In the genomic region with DNA sequence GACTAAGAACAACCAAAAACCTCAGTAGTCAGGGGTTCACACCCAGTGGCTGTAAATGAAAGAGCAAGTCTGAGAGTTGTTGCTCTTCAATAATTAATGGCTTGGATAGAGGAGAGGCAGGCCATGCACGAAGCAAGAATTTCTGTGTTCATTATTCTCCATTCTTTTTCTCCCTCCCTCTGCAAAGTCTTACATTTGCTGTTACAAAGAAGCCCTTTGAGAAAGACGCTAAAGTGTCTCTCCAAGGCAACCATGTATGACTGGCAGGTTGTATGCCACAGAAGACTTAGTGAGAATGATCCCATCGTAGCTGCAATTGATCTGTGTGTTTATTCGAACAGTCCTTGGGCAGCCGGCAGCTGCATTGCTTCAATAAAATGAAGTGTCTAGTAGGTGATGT, we compare ENCODE assay signal across 27 mouse cellular contexts. TPM values are rescaled to one million over a fixed set of nuclear protein-coding genes. Genes with fewer than 3 reads are reported as not detected.
DNase-seq lines count a peak whose midpoint lies in the region; ATAC-seq and TF ChIP-seq lines count a peak whose summit lies in the region.
"Had no signal": no experiment of that assay in that cellular context is flagged by ENCODE, and none has a peak within 500 bp of the region (broad histone marks: within the 10 kb centered on the region; RNA-seq: fewer than 3 reads in every experiment).

No protein-coding gene starts in this region.

- TF ChIP-seq CTCF in hindbrain, postnatal 0 days (IDR thresholded peaks at IDR 0.05; ENCODE audit: low read depth) = no peak

- H3K36me3 ChIP-seq in hindbrain, embryonic 11.5 days (ENCODE audit: control insufficient read depth, insufficient read depth, low read length) = no peaks in the 10 kb centered on the region
- no peaks in the 10 kb centered on the region for H3K36me3 ChIP-seq in hindbrain, postnatal 0 days (ENCODE audit: insufficient read depth, low read length)
- no peaks in the 10 kb centered on the region for H3K36me3 ChIP-seq in hindbrain, embryonic 12.5 days
- H3K36me3 ChIP-seq in hindbrain, embryonic 15.5 days = no peaks in the 10 kb centered on the region
- H3K36me3 ChIP-seq in neural tube, embryonic 14.5 days (ENCODE audit: control insufficient read depth, insufficient read depth, low read length) = no peaks in the 10 kb centered on the region
- H3K36me3 ChIP-seq: G1E; heart, embryonic 15.5 days; intestine, embryonic 15.5 days; limb, embryonic 13.5 days; liver, embryonic 12.5 days had no signal

- 36% methylated on average over 5 of the region's 5 CpGs for WGBS in hindbrain, embryonic 11.5 days
- WGBS in hindbrain, postnatal 0 days = 17% methylated on average over 5 of the region's 5 CpGs
- WGBS in hindbrain, embryonic 12.5 days = 21% methylated on average over 5 of the region's 5 CpGs
- 13% methylated on average over 5 of the region's 5 CpGs for WGBS in hindbrain, embryonic 15.5 days
- 12% methylated on average over 5 of the region's 5 CpGs for WGBS in neural tube, embryonic 14.5 days

- H3K27me3 ChIP-seq in hindbrain, embryonic 11.5 days (ENCODE audit: control insufficient read depth, insufficient read depth, low read length) = 0 out of 2 replicates have a peak, but pooled peaks cover 3% of the 10 kb centered on the region
- H3K27me3 ChIP-seq in hindbrain, postnatal 0 days (ENCODE audit: insufficient read depth, low read length) = no peaks in the 10 kb centered on the region
- H3K27me3 ChIP-seq in hindbrain, embryonic 12.5 days = peaks cover 11% of the 10 kb centered on the region; the same call in 1 of the 2 replicates
- 0 out of 2 replicates have a peak, but pooled peaks cover 4% of the 10 kb centered on the region for H3K27me3 ChIP-seq in hindbrain, embryonic 15.5 days
- no peaks in the 10 kb centered on the region; the same call in 1 of the 2 replicates for H3K27me3 ChIP-seq in neural tube, embryonic 14.5 days (ENCODE audit: control insufficient read depth, insufficient read depth, low read length)
- H3K27me3 ChIP-seq: CH12.LX; intestine, embryonic 15.5 days; liver, embryonic 12.5 days had no signal

- no peak overlapping the region for H3K4me3 ChIP-seq in hindbrain, embryonic 11.5 days (ENCODE audit: low read depth, low read length)
- H3K4me3 ChIP-seq in hindbrain, postnatal 0 days (ENCODE audit: low read length) = no peak overlapping the region
- H3K4me3 ChIP-seq in hindbrain, embryonic 12.5 days = no peak overlapping the region
- H3K4me3 ChIP-seq in hindbrain, embryonic 15.5 days = no peak overlapping the region
- H3K4me3 ChIP-seq in neural tube, embryonic 14.5 days (ENCODE audit: low read depth, low read length) = no peak overlapping the region
- H3K4me3 ChIP-seq: gastrocnemius, adult 2 months; heart, embryonic 15.5 days; intestine, embryonic 15.5 days; limb, embryonic 13.5 days; liver, embryonic 12.5 days had no signal

- H3K9me3 ChIP-seq in hindbrain, embryonic 11.5 days (ENCODE audit: control insufficient read depth, low read length) = no peaks in the 10 kb centered on the region; the same call in 1 of the 2 replicates
- H3K9me3 ChIP-seq in hindbrain, postnatal 0 days (ENCODE audit: low read length) = no peaks in the 10 kb centered on the region
- H3K9me3 ChIP-seq in hindbrain, embryonic 12.5 days (replicated peaks) = no peaks in the 10 kb centered on the region
- H3K9me3 ChIP-seq in hindbrain, embryonic 15.5 days = no peaks in the 10 kb centered on the region
- H3K9me3 ChIP-seq in neural tube, embryonic 14.5 days (ENCODE audit: control insufficient read depth, low read length) = no peaks in the 10 kb centered on the region
- H3K9me3 ChIP-seq: heart, embryonic 15.5 days; intestine, embryonic 15.5 days had no signal

- ATAC-seq in hindbrain, embryonic 11.5 days (ENCODE audit: low FRiP score) = no peak
- ATAC-seq in hindbrain, postnatal 0 days = no peak
- no peak for ATAC-seq in hindbrain, embryonic 12.5 days (ENCODE audit: low FRiP score)
- no peak for ATAC-seq in hindbrain, embryonic 15.5 days (ENCODE audit: low FRiP score, low read depth)
- no peak for ATAC-seq in neural tube, embryonic 14.5 days (ENCODE audit: low read depth)
- ATAC-seq: intestine, embryonic 15.5 days; liver, embryonic 12.5 days had no signal

- H3K9ac ChIP-seq in hindbrain, embryonic 11.5 days (ENCODE audit: low read depth, low read length) = no peak overlapping the region
- no peak overlapping the region for H3K9ac ChIP-seq in hindbrain, postnatal 0 days (replicated peaks; ENCODE audit: low read length)
- H3K9ac ChIP-seq in hindbrain, embryonic 12.5 days = no peak overlapping the region
- H3K9ac ChIP-seq in hindbrain, embryonic 15.5 days = no peak overlapping the region
- no peak overlapping the region for H3K9ac ChIP-seq in neural tube, embryonic 14.5 days (replicated peaks; ENCODE audit: low read depth, low read length)
- H3K9ac ChIP-seq: heart, embryonic 15.5 days; intestine, embryonic 15.5 days; limb, embryonic 13.5 days; liver, embryonic 12.5 days had no signal

- H3K4me1 ChIP-seq in hindbrain, embryonic 11.5 days (replicated peaks; ENCODE audit: control insufficient read depth, insufficient read depth, low read length) = peaks cover 4% of the 10 kb centered on the region; the same call in 1 of the 2 replicates
- H3K4me1 ChIP-seq in hindbrain, postnatal 0 days (ENCODE audit: insufficient read depth, low read length) = 0 out of 2 replicates have a peak, but pooled peaks cover 12% of the 10 kb centered on the region
- peaks cover 27% of the 10 kb centered on the region for H3K4me1 ChIP-seq in hindbrain, embryonic 12.5 days
- peaks cover 21% of the 10 kb centered on the region for H3K4me1 ChIP-seq in hindbrain, embryonic 15.5 days (replicated peaks)
- H3K4me1 ChIP-seq in neural tube, embryonic 14.5 days (ENCODE audit: control insufficient read depth, insufficient read depth, low read length) = peaks cover 16% of the 10 kb centered on the region; the same call in 1 of the 2 replicates
- H3K4me1 ChIP-seq: heart, embryonic 15.5 days; intestine, embryonic 15.5 days; liver, embryonic 12.5 days had no signal

- 0 out of 2 replicates have a peak overlapping the region, but pooled peaks have one; percentile 25 for H3K27ac ChIP-seq in hindbrain, embryonic 11.5 days (ENCODE audit: low read depth, low read length)
- no peak overlapping the region for H3K27ac ChIP-seq in hindbrain, postnatal 0 days
- H3K27ac ChIP-seq in hindbrain, embryonic 12.5 days = peak overlapping the region; percentile 83; the same call in 1 of the 2 replicates
- H3K27ac ChIP-seq in hindbrain, embryonic 15.5 days (replicated peaks) = peak overlapping the region; percentile 68
- peak overlapping the region; percentile 34; the same call in 1 of the 2 replicates for H3K27ac ChIP-seq in neural tube, embryonic 14.5 days (ENCODE audit: low read depth, low read length)
- H3K27ac ChIP-seq: gastrocnemius, adult 2 months; heart, embryonic 15.5 days; intestine, embryonic 15.5 days; limb, embryonic 13.5 days; liver, embryonic 12.5 days; stomach, postnatal 0 days had no signal

- H3K4me2 ChIP-seq in hindbrain, embryonic 11.5 days (replicated peaks; ENCODE audit: low read depth, low read length) = no peak overlapping the region
- H3K4me2 ChIP-seq in hindbrain, postnatal 0 days (ENCODE audit: low read depth, low read length) = no peak overlapping the region
- H3K4me2 ChIP-seq in hindbrain, embryonic 12.5 days (replicated peaks) = no peak overlapping the region
- no peak overlapping the region for H3K4me2 ChIP-seq in hindbrain, embryonic 15.5 days
- H3K4me2 ChIP-seq in neural tube, embryonic 14.5 days (ENCODE audit: low read depth, low read length) = no peak overlapping the region
- H3K4me2 ChIP-seq: heart, embryonic 15.5 days; intestine, embryonic 15.5 days; liver, embryonic 12.5 days had no signal

- DNase-seq in hindbrain, embryonic 11.5 days (ENCODE audit: low spot score) = no peak
- no peak for DNase-seq in hindbrain, postnatal 0 days (ENCODE audit: low spot score)
- DNase-seq in MN1 (ENCODE audit: low spot score) = no peak
- DNase-seq in spleen, postnatal 10 days (ENCODE audit: low spot score in 2 of 2) = no peak
- DNase-seq: B cell, adult 2 months; cerebellum, adult 11-12 months; cerebellum, postnatal 36 days; gastrocnemius, adult 2 months; heart, postnatal 36 days; kidney, adult 8-10 months; kidney, postnatal 14 days; lung, adult 18-20 months; lung, postnatal 14 days; thymus, adult 2 months; thymus, postnatal 4 days had no signal

RNA-seq across cellular contexts. Expression of gene Ccdc60, which starts 34.6 kb away (rescaled TPM):
- polyA plus RNA-seq in hindbrain, embryonic 11.5 days (2014; fragmentation: Nextera tagmentation; extraction: Ambion mirVana) = 2.0 and 2.2 TPM in 2 replicates
- total RNA-seq in hindbrain, postnatal 0 days (2014; rRNA removed) = 0.73 and 0.79 TPM in 2 replicates
- polyA plus RNA-seq in hindbrain, postnatal 0 days (2015; fragmentation: Nextera tagmentation; extraction: Ambion mirVana) = 2.3 and 2.7 TPM in 2 replicates
- polyA plus RNA-seq in hindbrain, embryonic 12.5 days (2016; fragmentation: Nextera tagmentation; extraction: Ambion mirVana) = 2.4 and 2.8 TPM in 2 replicates
- 2.5 and 2.8 TPM in 2 replicates for polyA plus RNA-seq in hindbrain, embryonic 15.5 days (2015; fragmentation: Nextera tagmentation; extraction: Ambion mirVana)
- polyA plus RNA-seq in neural tube, embryonic 14.5 days (2014; fragmentation: Nextera tagmentation; extraction: Ambion mirVana) = 1.2 and 1.7 TPM in 2 replicates
- total RNA-seq: adrenal gland, adult 2 months; CH12.LX; G1E; gastrocnemius, adult 2 months; heart, postnatal 36 days; megakaryocyte progenitor cell, adult 5-6 weeks had no signal
- polyA plus RNA-seq: adrenal gland, adult 2 months; G1E had no signal
